Mouse (Mus musculus) small intestine, adult 2 months (tissue): ENCODE measurements around the gene Sec22b.

Source experiments
- CTCF ChIP-seq: fragments of 200-500 bp; IDR thresholded peaks from 2 replicates; pipeline ENCODE4 v1.5.1; 2012; ENCODE audit warnings: low read depth, mild to moderate bottlenecking, control low read depth, inconsistent platforms, low read length, moderate library complexity, mixed read lengths; ENCODE audit not compliant: insufficient replicate concordance, insufficient read length; ENCODE audit errors: extremely low read depth
- POLR2A ChIP-seq: fragments of 200-500 bp; IDR thresholded peaks from 2 replicates; pipeline ENCODE4 v1.6.1; 2012; ENCODE audit warnings: low read depth, mild to moderate bottlenecking, control low read depth, inconsistent platforms, low read length, moderate library complexity

DNA sequence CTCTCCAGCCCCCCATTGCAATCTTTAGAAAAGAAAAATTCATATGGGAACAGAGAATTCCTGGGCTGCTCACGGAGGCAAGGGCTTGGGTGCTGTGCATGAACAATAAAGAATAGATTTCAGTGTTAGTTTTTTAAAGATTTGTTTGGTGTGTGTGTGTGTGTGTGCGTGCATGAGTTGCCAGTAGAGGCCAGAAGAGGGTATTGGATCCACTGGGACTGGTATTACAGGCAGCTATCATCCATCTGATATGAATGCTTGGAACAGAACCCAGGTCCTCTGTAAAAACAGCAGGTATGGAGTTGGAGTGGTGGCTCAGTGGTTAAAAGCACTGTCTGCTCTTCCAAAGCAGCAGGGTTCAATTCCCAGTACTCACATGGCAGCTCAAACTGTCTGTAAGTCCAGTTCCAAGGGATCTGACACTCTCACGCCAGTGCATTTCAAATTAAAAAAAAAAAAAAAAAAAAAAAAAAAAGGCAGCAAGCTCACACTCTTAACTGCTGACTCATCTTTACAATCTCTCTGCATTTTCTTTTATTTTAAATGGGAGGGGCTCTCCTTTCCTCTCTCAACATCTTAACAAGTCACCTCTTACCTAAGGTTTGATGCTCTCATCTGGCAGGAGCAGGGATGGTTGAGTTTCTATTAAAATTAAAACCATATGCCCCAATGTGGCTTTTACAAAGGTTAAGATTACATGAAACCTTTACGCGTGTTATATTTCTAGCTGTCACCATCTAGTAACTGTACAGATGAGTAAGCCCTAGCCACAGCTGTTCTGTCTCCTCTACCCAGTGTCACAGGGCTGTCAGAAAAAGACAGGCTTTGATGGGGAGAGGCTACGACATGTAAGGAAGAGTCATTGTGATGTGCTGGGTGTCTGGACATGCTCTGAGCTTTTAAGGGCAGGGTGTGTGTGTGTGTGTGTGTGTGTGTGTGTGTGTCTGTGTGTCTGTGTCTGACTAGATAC is 33.6 kb downstream of the Sec22b start:
- no peak for TF ChIP-seq CTCF
- TF ChIP-seq POLR2A, result no peak
